Mouse (Mus musculus): ENCODE measurements around the gene Eps15l1. TPM values are rescaled to one million over a fixed set of nuclear protein-coding genes. Genes with fewer than 3 reads are reported as not detected.

Gene Eps15l1
- total RNA-seq, 2 experiments from 2014 or later = 35.5 to 41.0 TPM

GRCm38 (mm10) chr8:72319921-72320802 is 101.1 kb downstream of the Eps15l1 start:
- peak; percentile 70 to 81 for DNase-seq

DNA sequence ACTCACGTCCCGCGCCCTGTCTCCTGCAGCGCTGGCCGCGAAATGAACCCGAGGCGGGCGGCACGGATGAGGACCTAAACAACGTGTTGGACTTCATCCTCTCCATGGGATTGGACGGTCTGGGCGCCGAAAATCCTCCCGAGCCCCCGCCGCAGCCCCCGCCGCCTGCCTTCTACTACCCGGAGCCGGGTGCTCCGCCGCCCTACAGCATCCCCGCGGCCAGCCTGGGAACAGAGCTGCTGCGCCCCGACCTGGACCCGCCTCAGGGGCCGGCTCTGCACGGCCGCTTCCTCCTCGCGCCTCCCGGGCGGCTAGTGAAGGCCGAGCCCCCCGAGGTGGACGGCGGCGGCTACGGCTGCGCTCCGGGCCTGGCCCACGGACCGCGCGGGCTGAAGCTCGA is 101.9 kb downstream of the Eps15l1 start:
- no peak for DNase-seq

DNA sequence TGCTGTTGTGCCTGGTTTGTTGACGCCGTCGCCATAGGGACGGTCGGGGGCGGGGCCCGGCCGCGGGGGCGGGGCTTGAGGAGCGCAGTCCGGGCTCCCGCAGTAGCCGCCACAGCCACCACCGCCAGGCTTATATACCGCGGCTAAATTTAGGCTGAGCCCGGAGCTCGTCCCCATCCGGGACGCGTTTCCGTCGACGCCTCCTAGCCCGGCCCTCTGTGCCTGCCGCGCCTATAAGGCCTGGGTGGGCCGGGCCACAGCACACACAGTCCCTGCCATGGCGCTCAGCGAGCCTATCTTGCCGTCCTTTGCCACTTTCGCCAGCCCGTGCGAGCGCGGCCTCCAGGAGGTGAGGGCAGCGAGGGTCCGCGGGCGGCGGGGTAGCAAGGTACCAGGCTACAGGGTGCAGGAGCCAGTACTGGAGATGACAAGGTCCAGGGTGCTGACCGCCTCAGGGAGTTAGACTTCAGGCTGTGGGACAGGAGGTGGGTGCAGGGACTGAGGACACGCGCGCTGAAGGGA is 102.4 kb downstream of the Eps15l1 start, which contains the start of gene Klf2:
Klf2 (plus strand) TSS at position 233 of the 522 bp plus-strand sequence.
- DNase-seq = peak; percentile 99 to 100

- DNase-seq = peak in 1 of 2 experiments; percentile 50
These were observed 103.4 kb downstream of the Eps15l1 start for GRCm38 (mm10) chr8:72317741-72318301.

- DNase-seq = no peak
These were observed 105.1 kb downstream of the Eps15l1 start for GRCm38 (mm10) chr8:72316053-72316695.

- DNase-seq = no peak
These were observed 108.2 kb downstream of the Eps15l1 start for GRCm38 (mm10) chr8:72312926-72313518.

DNA sequence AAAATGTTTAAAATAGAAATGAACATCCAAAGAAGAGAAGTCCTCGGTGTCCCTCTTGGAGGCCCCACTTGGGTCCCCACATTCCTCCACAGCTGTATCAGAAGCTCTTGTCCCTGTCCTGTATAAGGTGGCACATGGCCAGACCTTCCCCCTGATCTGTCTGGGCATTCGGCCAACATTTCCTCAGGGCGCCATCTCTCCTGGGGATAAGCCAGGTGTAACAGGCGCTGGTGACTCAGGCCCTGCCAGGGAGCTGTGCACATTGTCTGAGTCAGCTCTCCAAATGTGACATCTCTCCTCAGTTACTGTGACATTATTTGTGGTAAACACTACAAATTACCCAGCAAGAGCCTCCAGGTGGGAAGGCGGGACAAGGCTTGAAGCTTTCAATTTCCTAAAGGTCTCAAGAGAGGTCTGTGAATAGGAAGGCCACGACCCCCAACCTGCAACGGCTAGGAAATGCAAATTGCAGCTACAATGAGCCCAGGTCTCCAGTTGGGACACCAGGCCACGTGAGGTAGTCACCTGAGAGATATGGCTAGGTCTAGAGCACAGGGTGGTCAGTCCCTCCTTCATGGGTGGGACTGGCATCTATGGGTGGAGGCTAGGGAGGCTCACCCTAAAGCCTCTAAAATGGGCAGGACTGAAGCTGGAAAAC is 110.3 kb downstream of the Eps15l1 start:
- DNase-seq = peak; percentile 89 to 92

DNA sequence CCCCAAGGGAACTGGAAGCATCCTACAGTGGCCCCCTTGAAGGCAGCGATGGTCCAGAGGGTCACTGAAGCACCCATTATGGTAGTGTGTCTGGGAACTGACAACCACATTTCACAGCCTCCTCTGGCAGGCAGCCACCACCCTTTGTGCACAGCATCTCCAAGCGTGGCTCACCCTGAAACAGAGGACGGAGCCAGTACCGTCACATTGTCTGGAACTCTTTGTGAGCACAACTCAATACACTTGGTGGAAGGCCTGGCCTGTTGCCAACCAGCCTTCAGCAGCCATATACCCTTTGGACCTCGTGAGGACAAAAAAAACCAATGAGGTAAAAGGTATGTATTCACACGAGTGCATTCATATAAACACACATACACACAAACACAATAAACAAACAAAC is 113.0 kb downstream of the Eps15l1 start:
- DNase-seq = peak; percentile 77 to 83

DNA sequence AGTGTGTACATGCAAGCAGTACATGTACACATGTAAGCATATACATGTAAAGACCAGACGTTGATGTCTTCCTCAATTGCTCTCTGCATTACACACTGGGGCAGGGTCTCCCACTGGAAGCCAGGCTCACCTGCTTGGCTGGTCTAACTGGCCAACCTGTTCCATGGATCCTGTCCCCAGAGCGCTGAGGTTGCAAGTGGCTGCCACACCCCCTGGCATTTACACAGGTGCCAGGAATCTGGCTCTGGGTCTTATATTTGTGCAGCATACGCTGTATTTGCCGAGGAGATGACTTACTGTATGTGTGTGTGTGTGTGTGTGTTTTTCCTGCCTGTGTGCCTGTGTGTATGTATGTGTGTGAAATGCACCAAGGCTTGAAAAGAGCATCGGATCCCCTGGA is 114.3 kb downstream of the Eps15l1 start:
- DNase-seq = no peak

DNA sequence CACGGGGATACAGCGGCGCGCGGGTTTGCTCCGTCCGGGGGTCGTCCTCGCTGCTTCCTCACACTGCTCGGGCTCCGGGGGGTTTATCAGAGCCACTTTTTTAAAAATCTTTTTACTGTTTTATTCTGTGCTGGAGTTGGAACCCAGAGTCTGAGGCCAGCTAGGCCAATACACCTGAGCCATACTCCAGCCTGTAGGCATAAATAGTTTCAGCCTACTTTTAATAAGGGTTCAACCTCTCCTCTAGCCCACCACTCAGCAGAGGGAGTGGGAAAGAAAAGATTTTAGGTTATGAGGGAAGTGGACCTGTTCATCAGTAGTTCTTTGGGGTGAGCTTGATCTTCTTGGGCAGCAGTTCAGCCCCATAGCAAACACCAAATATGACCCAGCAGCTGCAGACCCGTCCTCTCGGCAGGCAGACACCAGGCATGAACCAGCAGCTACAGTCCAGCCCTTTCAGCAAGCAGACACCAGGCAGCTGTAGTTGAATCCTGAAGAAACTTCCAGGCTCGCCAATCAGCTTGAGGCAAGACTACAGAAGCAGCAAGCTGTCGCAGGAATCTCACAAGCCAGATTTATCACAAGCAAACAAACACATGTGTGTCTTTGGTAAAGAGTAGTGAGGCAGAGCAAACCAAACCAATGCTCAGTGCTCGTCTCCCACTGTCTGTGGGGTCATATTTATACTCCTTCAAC is 115.9 kb downstream of the Eps15l1 start, which contains the start of gene Gm10282:
Gm10282 (minus strand) TSS at position 51 of the 696 bp plus-strand sequence.
- no peak for DNase-seq

DNA sequence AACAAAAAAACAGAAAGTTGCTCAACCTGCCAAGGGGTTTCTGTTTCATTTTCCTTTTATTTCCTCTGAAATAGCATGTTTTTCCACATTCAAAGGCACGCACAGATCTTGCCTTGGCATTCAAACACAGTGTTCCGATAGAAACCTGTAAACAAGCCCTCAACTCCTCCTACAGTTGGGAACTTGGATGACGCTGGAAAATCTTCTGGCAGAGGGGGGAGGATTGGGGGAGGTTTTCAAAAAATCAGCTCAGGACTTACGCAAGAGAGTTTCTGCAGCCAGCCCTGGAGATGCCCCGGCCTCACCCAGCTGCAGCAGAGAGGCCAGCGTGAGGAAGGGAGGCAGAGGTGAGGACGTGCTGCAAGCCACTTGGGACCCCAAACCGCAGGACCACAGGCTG is 117.6 kb downstream of the Eps15l1 start:
- DNase-seq = peak; percentile 87 to 95

DNA sequence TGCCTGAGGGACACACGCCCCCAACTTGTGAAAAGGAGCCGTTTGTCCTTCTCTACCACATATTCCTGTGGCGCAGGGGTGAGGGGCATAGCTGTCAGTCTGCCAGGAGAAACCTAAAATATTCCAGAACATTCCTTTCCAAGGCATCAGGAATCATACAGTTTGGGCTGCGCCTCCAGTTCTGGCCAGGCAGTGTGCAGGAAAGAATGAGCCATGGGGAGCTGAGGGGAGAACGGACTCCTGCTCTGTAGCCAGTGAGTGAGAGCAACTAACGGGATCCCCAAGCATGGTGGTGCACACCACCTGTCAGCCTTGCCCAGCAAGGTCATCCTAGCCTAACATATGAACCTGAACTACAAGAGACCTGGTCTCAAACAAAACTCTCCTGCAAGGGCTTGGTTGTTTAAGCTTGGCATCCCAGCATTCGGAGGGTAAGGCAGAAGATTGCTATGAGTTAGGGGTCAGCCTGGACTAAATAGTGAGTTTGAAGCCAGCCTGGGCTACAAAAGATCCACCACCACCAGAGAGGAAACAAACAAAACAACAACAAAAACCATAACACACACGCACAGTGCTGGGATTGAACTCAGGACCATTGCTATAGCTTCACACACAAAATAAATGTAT is 118.2 kb downstream of the Eps15l1 start:
- peak; percentile 49 to 69 for DNase-seq

DNA sequence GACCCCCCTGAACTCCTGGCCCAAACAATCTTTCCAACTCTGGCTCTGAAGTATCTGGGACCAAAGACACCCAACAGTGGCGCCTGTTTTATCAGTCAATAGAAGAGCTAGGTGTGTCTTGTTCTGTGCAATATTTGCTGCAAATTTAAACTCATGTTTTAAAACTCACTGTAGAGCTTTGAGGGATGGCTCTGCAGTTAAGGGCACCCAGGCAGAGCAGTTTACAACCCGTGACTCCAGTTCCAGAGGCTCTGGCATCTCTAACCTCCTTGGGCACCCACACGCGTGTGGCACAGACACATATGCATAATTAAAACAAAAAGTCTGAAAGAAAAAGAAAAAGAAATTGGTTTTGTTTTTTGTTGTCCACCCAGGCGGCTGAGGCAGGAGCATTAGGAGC is 119.8 kb downstream of the Eps15l1 start:
- no peak for DNase-seq

- peak in 1 of 2 experiments; percentile 57 for DNase-seq
These were observed 120.4 kb downstream of the Eps15l1 start for GRCm38 (mm10) chr8:72300654-72301400.

DNA sequence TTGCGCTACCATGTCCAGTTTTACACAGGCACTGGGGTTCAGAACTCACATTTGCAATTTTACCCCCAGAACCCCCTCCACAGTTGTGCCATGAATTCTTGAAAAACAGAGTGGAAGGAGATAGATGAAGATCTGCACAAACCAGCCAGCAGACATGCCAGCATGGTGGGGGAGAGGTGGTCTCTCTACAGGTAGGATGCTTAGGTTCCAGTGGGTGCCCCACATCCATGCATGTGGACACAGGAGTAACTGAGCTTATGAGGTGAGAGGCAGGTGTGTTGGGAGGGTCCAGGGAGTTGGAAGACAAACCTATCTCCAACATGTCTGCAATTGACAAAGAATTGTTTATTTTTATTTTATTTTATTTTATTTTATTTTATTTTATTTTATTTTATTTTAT is 122.3 kb downstream of the Eps15l1 start:
- no peak for DNase-seq

GRCm38 (mm10) chr8:72296561-72296960 is 124.7 kb downstream of the Eps15l1 start:
- no peak for DNase-seq

DNA sequence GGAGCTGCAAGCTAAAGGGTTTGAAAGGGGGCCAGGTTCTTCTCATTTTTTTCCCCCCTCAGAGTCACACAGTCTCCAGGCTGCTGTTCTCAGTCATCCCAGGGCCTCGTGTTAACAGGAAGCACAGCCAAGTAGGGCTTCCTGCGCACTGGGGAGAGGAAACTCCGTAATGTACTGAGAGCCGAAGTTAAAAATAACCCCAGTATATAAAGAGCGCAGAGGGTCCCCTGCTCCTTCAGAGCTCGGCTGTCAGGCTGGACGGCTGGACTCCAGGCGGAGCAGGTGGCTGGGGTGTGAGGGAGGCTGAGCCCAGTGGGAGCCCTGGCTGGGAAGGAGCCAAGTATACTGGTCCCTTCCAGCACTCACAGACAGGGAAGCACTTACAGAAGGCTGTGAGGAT is 125.6 kb downstream of the Eps15l1 start:
- peak; percentile 96 to 98 for DNase-seq

DNA sequence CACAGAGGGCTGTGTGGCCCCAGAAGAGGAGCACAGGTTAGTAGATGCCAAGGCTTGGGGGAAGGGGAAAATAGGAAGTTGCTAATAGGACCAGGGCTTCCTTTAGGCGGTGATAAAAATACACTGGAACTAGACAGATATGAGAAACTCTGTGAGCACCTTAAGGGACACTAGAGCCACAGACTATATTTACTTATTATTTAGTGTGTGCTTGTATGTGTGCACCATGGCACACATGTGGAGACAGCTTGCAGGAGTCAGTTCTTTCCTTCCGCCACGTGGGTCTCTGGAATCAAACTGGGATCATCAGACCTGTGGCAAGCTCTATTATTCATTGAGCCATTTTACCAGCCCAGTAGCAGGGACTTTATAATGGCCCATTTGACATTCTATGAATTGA is 126.1 kb downstream of the Eps15l1 start:
- peak in 1 of 2 experiments; percentile 62 for DNase-seq

GRCm38 (mm10) chr8:72293309-72293708 is 128.0 kb downstream of the Eps15l1 start:
- DNase-seq = no peak

DNA sequence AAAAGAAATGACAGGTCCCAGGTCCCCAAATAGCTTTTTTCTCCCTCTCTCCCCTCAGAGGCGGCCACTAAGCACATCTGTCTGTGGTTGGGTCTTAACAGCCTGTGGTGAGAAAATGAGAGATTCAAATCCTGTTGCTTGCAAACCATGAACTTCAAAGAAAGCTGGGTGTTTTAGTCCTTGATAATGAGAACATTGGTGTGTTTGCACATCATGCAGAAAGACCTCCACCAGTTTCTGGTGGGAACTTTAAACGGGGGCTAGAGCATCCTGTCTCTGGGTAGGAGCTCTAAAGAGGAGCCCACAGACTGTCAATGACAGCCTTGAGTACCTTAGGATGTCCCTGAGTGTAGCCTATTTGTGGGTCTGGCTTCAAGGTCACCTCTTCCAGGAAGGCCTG is 130.2 kb downstream of the Eps15l1 start:
- DNase-seq = no peak

All from heart, adult 18-20 months (tissue).